Mouse (Mus musculus) frontal cortex, postnatal 14 days (tissue): ENCODE data around the gene Kcnq2.

Experiments
- DNase-seq, 2 experiments: peaks; one replicate each; pipeline ENCODE4 v3.0.0; 2022; ENCODE audit warnings: low spot score in 2 of 2

The Kcnq2 gene

DNA sequence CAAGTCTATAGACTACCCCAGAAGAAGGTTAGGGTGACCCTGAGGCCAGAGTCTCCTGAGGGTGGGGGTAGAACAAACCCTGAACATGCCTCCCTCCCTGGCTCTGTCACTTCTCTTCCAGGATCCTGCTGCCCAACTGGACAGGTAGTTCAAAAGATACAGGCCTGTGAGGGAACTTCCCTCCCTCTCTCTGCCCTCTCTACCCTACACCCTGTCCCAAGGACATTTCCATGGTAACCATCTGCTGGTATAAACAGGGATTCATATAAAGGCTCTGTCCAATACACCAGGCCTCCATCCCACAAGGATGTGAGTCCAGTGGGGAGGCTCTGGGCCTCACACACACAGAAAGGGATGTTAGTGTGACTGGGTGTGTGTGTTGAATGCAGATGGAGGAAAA, 92.7 kb downstream of the Kcnq2 start:
- DNase-seq = no peak

DNA sequence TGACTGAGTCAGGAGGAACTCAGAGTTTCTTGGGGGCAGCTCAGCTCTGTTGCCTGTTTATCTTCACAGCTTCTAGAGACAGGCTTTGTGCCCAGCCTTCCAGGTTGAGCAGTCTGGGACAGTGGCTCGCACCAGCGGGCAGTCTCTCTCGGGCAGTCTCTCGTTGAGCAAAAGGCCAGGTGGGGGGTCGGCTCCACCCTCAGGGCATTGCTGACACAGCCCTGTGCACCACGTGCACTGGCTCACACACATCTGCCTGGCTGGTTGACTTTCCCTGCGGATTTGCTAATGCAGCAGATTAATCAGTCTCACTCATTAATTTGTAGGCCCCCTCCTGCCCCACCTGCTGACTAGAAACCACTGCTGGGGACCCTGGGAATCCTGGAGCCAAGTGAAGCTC, 93.2 kb downstream of the Kcnq2 start:
- no peak for DNase-seq

DNA sequence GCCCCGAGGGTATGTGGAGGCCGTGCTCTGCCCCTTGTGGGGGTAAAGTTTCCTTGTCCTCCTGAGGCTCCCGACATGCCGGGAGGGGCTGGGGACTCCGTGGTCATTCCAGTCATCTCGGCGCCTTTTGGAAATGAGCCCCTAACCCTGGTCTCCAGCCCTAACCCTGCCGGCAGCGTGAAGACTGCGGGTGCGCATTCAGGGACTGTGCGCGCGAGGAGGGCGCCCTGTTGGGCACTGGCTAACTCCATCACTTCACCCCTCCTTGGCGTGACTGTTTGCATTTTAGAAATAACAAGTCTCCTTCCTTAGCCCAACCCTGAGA, 95.8 kb downstream of the Kcnq2 start:
- DNase-seq = no peak

DNA sequence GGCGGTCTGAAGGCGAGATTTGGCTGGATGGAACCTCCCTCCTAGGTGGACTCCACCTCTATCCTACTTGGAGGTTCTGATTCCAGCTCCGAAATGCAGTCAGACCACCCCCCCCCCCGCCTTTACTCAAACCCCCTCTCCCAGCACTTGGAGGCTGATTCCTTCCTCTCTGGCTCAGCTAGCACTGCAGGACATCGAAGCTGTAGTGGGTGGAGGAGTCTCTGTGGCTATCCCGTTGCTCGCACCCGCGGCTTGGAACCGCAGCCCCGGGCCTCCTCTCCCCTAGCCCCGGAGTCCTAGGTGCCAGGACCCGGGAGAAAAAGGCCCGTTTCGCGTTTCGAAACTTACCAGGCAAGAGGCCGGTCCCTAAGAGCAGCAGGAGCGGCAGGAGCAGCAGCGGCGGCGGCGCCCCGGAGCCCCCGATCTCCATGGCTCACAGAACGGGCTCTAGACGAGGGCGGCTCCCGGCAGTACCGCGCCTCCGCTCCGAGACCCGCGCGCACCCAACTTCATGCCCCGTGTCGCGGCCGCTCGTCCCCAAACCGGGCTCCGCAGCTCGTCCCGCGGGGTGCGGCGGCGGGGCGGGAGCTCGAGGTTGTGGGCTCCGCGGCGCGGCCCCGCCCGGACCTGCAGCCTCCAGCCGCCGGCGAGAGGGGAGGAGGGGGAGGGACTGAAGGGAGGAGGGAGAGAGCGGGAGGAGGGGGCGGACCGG, 96.3 kb downstream of the Kcnq2 start:
- DNase-seq = peak in 1 of 2 experiments; percentile 23

DNA sequence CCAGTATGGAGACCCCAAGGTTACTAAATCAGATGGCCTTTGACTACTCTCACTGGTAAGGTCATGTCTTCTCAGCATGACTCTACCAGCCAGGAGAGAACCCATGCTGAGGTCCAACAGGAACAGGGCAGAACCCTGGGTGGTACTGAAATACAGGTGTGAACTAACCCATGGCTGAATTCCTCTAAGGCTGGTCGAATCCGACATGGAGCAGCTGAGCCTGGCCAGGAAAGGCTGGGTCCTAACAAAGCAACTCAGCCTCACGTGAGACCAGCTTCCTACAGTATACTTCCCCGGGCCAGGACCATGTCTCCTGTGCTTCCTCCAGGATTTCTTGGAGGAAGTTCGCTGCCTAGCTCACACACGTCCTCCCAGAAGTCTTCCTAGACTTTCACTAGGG, 98.5 kb downstream of the Kcnq2 start:
- no peak for DNase-seq

DNA sequence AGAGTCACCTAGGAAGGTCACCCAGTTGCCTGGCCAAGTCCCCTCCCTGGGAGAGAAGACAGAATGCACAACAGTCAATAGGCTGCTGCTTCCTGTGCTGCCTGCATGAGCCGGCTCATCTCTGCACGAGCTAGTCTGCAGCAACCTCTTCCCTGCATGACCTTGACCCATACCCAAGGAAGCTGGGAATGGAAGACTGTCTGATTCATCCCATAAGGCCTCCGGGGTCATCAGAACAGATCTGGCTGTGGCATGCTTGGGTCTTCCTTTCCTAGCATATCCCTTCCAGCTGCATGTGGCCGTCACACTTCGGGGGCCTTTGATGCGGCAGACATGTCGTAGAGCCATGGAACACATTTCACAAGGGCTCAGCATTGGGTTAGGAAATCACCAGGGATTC, 99.9 kb downstream of the Kcnq2 start:
- DNase-seq = no peak

DNA sequence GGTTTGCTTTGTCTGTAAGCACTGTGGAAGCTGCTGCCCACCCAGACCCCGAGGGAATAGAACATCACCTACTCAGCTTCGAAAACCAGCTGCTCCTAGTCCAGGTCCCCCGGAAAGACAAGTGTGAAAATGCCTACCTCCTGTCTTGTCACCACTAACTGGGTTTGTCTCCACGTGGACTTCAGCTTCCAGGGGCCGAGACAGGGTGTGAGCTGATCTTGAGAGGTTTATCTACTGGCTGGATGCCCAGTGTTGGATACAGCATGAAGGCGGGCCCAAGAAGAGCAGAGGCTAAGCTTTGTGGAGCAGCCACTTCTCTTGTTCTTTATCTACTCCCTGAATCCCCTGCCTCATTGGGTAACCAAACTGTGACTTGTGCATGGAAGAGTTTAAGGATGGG, 101.8 kb downstream of the Kcnq2 start:
- no peak for DNase-seq

DNA sequence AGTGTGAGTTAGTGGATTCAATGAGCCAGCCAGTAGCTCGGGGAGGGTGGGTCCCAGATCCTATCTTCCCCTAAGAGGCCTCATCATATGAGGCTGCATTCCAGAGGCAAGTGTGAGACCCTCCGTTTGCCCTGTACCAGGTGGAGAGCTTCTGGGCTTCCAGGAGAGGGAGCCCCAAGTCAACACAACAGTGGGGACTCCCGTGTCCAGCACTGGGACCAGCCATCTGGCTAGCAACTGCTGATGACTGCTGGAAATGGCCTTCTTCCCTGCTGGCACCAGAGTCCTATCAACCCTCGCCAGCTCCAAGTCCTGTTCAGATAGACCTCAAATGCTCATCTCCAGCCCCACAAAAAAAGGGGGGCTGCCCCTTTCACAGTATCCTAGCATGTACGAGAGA, 102.7 kb downstream of the Kcnq2 start:
- no peak for DNase-seq

DNA sequence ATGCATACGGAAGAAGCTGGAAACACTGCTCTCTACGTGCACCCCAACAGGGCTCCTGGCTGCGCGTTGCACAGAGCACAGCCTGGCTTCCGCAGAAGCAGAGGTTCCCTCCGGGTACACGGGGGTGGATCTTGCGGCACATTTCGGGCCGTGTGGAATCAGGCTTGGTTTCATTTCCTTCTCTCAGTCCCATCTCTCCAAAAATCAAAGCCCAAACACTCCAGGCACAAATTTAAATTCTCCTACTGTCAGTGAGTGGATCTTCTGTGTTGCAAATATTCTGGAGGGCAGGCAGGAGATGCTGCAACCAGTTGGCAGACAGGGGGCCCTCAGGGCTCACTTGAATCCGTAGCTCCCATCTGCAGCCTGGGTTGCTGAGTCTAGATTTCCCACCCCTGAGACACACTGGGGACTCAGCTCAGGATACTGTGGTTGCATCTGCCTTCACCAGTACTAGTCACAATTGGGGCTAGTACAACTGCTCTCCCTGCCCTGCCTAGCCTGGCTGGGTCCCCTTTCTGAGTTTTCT, 103.6 kb downstream of the Kcnq2 start:
- DNase-seq = no peak
